Mouse (Mus musculus) left cerebral cortex, adult 2 months (tissue): ENCODE measurements at regions not wholly inside any gene's neighbourhood (a gene's known extent, or its start where the extent isn't known, plus 50 kb on each side); places are given as distances from the start of the nearest gene placed in this dataset.

Experiments used
- DNase-seq, 2 experiments: peaks; one replicate each; pipeline ENCODE4 v3.0.0; 2021 to 2022; ENCODE audit warnings: low spot score in 2 of 2, mixed read lengths in 1 of 2; ENCODE audit errors: extremely low spot score in 1 of 2
- H3K27ac ChIP-seq: fragments of 200-600 bp; 2 replicates; pipeline ENCODE4 v1.8.1; 2022
- H3K4me3 ChIP-seq: fragments of 200-600 bp; 2 replicates; pipeline ENCODE4 v1.8.1; 2022
- CTCF ChIP-seq: fragments of 200-600 bp; IDR thresholded peaks from 2 replicates; pipeline ENCODE4 v1.8.1; 2022; ENCODE audit warnings: antibody characterized with exemption, mild to moderate bottlenecking, moderate library complexity
- intact Hi-C: fragments of 180-260 bp; cut with DNase I; formaldehyde crosslinking; loops from one replicate; pipeline ENCODE4 v1.15.1; 2025

DNA sequence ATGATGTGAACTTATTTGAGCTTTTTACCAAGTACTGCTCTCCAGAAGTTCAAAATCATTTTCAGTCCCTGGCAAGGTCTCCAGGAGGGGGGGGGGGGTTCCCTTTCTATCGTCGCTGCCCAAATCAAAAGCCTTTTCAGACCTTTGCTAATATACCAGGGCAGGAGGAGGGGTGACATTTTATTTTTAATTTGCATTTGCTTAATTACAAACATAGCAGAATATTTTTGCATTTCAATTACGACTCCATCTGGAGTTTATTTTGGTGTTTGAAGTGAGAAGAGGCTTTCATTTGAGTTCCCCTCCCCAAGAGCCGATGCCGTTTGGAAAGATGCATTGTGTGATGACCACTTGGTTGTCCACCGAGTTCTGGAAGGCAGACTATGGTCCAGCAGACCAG is 174.0 kb upstream of the Rgma start:
- TF ChIP-seq CTCF: no peak
- DNase-seq: no peak
- intact Hi-C loops: no loop called here
- H3K4me3 ChIP-seq: no peak overlapping the region
- no peak overlapping the region for H3K27ac ChIP-seq

DNA sequence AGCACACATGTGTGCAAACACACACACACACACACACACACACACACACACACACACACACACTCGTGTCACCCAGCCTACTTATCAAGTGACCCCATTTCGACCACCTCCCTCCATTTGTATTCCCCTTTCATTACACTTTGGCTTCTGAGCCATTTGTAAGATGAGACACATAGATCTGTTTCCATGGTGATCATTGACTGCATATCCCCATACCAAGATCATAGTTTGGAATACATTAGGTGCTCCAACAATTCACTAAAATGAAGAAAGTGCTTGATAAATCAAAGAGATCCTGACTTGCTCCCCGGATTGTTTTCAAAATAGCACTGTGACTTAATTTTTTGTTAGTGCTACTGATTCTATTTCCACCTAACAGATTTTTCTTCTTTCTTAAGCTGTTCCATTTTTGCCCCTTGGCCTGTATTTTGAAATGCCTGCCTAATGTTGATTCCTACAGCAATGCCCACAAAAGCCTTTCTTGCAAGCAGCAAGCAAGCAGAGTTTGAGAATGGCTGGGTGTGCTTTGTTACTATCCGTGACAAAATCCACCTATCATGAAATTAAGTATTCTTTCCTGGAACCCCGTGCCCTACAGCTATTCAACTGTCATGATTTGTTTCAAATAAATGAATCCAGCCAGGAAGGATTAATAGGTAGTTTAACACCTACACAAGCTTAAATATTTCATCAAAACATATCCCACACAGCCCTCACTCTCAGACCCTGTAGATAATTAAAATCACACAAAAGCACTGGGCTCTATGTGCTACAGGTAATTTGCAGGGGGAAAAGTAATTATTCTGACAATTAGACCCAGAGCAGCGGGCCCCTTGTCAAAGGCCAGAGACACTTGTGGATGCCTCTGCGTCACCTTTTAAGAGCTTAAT is 168.1 kb upstream of the Rgma start:
- Histone ChIP-seq H3K4me3 (no peak overlapping the region), H3K27ac (no peak overlapping the region)
- intact Hi-C loops: no loop called here
- TF ChIP-seq CTCF: no peak
- DNase-seq: peak in 1 of 2 experiments; percentile 3

DNA sequence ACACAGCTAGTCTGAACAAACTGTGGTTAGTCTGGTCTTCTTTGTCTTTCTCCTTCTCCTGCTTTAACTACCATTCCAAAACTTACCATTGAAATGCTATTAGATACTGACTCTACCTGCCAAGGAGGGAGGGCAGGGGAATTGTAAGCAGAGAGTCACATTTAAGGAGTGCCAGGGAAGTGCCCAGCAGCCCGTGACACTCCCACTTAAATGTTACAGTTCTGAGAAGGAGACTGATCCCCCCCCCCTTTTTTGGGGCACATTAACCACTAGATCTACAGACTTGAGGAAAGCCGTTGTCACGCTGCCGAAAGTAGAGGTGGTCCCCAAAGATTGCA is 166.9 kb upstream of the Rgma start:
- Histone ChIP-seq H3K4me3 (no peak overlapping the region), H3K27ac (peak overlapping the region; percentile 9; the same call in 1 of the 2 replicates)
- intact Hi-C loops: no loop called here
- TF ChIP-seq CTCF: no peak
- DNase-seq: no peak

DNA sequence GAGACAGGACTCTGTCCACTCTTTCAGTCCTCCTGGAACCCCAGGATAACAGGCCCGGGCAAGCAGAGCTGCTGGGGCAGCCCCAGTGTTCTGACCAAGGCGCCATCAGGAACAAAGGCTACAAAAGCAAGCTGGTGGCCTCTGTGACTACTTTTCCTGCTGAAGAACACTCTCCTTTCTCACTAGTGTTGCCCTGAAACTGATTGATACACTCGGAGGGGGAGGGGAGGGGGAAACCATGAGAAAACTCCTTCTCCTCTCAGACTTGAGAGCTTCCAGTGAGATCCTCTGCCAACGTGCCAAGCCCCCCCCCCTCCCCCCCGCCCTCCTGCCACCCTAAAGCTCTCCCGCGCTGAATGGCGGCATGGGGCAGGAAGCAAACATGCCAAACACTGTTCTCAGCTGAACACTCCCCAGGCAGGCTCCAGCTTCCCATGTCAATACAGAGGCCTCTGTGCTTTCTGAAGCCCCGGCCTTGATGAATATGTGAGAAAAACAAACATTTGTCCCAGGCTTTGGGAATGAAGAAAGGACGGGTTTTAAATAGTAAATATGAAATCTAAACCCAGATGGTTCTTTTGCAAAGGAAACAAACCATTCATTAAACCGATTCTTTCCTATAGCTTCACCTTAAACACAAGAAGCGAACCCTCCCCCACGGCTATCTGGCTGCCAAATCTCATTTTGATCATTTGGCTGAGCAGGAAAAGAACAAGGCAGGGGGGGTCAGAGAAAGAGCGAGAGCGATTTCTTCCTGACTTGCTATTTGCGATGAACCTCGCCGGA is 166.3 kb upstream of the Rgma start:
- H3K4me3 ChIP-seq: no peak overlapping the region
- DNase-seq: peak in 1 of 2 experiments; percentile 9
- intact Hi-C loops: no loop called here
- no peak for TF ChIP-seq CTCF
- peak overlapping the region; percentile 9; the same call in 1 of the 2 replicates for H3K27ac ChIP-seq

DNA sequence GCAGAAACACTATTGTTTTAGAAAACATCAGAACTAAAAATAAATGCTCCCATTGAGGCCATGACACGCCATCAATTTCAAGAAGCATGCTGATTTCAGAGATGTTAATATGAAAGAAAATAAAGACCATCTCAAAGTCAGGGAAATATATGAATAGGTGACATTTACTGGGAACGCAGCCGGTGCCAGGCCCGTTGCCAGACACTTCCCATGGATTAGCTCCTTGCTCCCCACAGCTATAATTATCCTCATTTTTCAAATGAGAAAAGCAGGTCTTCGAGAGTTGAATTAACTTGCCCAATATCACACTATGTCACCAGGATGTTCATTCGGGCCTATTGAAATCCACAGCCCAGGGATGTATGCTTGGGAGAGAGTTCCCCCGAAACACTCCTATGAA is 165.2 kb upstream of the Rgma start:
- no peak for TF ChIP-seq CTCF
- intact Hi-C loops: no loop called here
- no peak overlapping the region for H3K4me3 ChIP-seq

DNA sequence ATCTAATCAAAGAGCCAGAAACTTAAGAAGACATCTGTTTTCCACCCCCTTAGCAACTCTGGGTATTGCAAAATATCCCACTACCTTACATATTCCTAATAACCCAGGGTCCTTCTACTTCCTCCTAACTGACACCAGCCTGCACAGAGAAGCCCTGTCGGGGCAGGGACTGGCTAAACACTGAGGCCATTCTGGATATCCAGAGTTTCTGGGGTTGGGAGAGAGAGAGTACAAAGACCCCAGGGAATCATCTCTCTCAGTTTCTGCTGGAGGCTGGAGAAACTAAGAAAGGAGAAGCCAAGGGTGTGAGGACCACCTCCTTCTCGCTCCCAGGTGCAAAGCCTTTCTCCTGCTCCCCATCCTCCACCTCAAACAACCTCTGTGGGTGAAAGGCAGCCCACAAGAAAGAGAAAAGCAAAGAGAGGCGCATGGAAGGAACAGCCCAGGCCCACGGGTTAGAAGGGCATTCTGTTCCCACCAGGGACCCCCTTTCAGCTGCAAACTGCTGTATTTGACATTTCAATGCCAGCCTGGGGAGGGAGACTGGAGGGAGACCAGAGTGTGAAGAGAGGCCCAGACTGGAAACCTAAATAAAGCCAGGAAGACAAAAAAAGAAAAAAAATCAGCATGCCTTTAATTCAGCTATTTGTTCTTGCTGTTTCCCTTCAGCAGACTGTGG is 152.9 kb upstream of the Rgma start:
- TF ChIP-seq CTCF: no peak
- Histone ChIP-seq H3K27ac (no peak overlapping the region), H3K4me3 (no peak overlapping the region)
- no peak for DNase-seq
- intact Hi-C loops: no loop called here

More for the DNA sequence above, 165.2 kb upstream of the Rgma start:
- H3K27ac ChIP-seq: no peak overlapping the region
- peak in 1 of 2 experiments; percentile 6 for DNase-seq

DNA sequence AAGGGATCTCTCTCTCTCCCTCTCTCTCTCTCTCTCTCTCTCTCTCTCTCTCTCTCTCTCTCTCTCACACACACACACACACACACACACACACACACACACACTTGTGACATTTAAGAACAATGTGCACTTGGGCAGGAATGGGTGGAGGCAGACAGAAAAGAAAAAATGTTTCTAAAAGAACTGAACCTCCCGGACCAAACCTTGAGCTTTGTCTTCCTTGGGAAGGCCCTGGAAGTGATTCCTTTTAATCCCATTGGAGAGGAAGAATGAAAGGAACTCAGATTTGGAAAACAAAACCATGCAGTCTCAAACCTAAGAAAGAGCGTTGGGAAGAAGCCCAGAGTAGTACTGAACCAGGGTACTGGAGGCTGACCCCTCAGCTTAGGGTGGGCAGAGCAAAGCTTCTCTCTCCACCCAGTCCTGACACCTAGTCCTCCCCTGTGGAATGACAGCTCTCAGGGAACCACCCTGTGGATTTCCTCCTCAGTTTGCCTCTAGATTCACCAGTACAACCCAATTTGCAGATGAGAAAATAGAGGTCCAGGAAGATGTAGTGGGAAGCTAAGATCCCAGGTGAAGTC is 152.3 kb upstream of the Rgma start:
- intact Hi-C loops: no loop called here

DNA sequence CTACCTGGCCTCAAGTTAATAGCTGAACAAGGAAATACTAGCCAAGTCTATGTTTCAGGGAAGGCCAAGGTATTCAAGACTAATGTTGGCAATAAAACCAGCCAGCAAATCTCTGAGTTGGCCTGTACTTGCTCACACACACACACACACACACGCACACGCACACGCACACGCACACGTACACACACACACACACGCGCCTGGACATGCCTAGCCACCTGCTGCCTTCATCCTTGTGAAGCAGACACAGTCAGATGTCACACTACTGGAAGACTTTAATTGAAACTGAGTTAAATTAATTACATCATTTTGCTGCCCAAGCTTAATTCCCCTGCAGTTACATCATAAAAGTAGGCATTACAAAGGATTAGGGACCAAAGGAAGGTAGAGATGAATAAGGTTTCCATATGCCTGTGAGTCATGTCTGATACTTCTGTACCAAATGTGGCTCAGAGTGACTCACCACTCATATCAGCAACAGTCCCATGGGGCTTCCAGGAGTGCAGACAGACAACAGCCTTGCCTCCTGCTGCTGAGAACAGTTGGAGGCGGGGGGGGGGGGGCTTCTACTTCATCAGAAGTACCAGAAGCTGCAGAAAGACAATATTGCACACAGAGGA is 141.7 kb upstream of the Rgma start:
- intact Hi-C loops: no loop called here
- no peak for TF ChIP-seq CTCF
- DNase-seq: no peak
- Histone ChIP-seq H3K4me3 (no peak overlapping the region), H3K27ac (no peak overlapping the region)

More for the DNA sequence above, 152.3 kb upstream of the Rgma start:
- no peak overlapping the region for H3K27ac ChIP-seq
- TF ChIP-seq CTCF: no peak
- no peak overlapping the region for H3K4me3 ChIP-seq
- DNase-seq: no peak

DNA sequence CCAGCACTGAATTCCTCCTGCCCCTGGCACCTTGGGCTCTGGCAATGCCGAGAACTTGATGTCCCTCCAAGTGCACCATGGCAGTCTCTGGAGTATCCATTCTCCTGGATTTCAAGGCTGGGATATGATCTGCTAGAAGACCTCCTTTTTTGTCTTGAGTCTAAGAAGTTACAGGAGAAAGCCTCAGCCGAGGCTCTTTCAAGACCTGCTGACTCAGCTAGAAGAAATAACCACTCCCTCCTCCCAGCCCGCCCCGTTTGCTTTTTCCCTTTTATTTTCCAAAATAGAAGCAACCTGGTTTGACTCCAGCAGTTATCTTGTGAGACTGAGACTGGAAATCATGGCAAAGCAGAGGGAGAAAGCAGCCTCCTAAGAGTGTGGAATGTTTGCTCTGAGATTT is 136.8 kb upstream of the Rgma start:
- DNase-seq: no peak
- no peak for TF ChIP-seq CTCF
- Histone ChIP-seq H3K27ac (no peak overlapping the region), H3K4me3 (no peak overlapping the region)
- intact Hi-C loops: no loop called here

DNA sequence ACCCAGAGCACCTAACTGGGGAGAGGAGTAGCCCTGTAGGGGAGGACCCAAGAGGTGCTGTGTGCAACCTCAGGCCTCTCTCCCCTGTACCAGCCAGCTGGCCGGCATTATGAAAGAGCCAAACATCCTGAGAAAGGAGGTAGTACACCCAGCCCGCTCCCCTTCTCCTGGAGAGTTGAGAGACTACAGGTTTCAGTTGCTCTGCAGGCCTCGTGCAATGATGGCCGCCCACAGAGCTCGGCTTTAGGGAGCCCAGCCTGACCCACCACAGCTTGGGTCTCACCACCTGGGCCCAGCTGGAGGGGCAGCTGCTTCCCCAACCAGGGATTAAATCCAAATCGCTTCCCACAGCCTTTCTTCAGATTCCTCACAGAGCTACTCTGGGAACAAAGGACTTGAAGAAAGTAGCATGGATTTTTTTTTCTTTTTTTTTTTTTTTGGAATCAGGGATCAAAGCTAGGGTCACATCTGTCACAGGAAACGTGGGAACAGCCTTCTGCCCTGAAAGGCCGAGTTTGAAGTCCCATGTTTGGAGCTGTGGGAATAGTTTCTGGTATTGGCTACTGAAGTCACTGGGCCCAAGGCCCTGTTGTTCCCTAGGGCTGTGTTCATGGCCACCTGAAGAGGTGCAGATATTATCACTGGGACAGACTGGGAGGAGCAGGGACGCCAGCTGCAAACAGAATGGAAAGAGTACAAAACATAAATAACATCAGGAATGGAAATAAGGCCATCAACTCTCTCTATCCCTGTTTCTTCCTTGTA is 131.5 kb upstream of the Rgma start:
- DNase-seq: no peak
- Histone ChIP-seq H3K4me3 (no peak overlapping the region), H3K27ac (no peak overlapping the region)
- intact Hi-C loops: no loop called here
- TF ChIP-seq CTCF: no peak

DNA sequence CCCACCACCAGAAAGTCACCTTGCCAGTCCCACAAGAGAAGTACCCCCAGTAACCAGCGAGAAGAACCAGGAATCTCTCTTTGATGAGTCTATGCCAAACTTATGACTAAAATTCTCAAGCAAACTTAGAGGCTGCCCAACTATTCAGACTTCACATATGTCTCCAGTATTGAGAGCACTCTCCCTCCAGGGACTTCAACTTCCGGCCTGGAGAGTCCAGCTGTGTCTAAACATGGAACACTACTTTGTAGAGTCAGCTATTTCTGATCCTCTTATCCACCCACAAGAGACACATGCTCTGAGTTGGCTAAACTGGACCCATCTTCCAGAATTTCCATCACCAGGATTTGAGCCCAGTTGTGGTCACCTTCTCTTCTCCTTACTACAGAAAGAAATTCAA is 129.9 kb upstream of the Rgma start:
- H3K4me3 ChIP-seq: no peak overlapping the region
- DNase-seq: no peak
- intact Hi-C loops: no loop called here
- no peak for TF ChIP-seq CTCF
- H3K27ac ChIP-seq: no peak overlapping the region
